Mouse (Mus musculus): ENCODE measurements around the gene Galnt2.

Gene Galnt2

DNA sequence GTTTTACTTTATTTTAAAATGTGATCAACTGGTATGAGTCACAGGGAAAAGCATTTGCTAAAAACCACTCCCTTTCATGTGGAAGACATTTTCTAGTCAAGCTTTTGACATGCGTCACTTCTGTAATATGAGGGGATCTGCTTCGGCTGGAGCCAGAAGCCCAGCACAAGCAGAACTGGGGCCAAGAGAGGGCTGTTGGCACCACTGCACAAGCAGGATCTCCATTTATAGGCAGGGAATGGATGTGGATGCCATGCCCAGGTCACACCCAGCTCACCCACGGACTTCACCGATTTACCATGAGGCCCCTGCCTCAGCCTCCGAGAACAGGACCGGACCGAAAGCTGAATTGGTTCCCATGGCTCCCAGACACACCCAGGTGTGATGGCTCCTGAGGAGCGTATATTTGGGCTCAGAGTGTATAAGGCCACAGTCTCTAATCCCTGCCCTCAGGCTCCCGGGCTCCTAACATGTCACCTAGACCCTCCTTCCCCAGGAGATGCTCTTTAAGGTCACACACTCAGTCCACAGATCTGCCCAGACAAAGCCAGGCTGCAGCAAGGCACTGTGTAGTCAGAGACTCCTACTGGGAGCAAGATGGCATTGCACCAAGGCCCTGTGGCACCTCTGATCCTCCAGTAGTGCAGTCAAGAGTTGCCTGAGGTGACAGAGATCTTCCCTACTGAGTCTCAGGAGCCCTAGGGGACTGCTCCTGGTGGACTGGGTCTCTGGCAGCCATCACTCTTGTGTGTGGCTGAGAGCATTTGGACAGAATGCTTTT lies 59.9 kb downstream of the Galnt2 start:
- peak; percentile 40 for DNase-seq (ENCODE audit: low read depth, low spot score)

GRCm38 (mm10) chr8:124291693-124292092 lies 60.5 kb downstream of the Galnt2 start:
- DNase-seq (ENCODE audit: low read depth, low spot score), result no peak

- no peak for DNase-seq (ENCODE audit: low read depth, low spot score)
These were observed 61.8 kb downstream of the Galnt2 start for GRCm38 (mm10) chr8:124292965-124293364.

GRCm38 (mm10) chr8:124294425-124294824 lies 63.2 kb downstream of the Galnt2 start:
- no peak for DNase-seq (ENCODE audit: low read depth, low spot score)

DNA sequence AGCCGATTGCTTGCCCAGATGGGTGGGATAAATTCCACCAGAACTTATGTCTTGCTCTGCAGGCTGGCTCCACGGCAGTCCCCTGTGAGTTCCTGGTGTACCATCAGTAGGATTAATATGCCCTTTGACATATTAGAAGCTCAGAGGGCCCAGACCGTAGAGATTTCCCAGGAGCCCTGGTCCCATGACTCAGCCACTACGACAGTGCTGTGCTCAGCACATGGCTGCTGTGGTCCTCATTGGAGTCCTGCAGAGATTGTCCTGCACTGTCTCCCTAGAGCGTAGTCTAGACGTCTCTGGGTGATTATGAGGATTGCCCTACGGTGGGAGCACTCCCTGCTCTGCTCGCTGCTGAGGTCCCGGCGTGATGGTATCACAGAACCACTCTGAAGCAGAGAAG lies 63.7 kb downstream of the Galnt2 start:
- no peak for DNase-seq (ENCODE audit: low read depth, low spot score)

- no peak for DNase-seq (ENCODE audit: low read depth, low spot score)
These were observed 64.2 kb downstream of the Galnt2 start for GRCm38 (mm10) chr8:124295357-124295756.

DNA sequence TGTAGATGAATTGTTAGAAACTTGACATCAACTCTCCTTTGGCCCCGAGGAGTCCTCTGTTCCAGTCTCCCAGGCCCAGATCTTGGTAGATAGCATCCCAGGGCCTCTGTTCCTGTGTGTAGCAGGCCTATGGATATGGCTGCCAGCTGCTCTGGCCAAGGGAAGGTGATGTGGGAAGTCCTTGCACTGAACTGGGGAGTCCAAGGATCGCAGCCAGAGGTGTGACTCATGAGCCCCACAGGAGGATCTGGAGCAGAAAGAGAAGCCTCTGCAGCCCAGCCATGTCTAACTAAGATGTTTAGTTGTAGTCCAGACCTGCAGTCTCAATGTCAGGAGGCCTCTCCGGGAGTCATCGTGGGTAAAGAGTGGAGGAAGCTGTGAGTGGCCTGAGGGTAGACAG lies 70.3 kb downstream of the Galnt2 start:
- no peak for DNase-seq (ENCODE audit: low read depth, low spot score)

GRCm38 (mm10) chr8:124301935-124302555 lies 70.9 kb downstream of the Galnt2 start:
- DNase-seq (ENCODE audit: low read depth, low spot score), result no peak

- no peak for DNase-seq (ENCODE audit: low read depth, low spot score)
These were observed 72.2 kb downstream of the Galnt2 start for GRCm38 (mm10) chr8:124303211-124303902.

- DNase-seq (ENCODE audit: low read depth, low spot score), result no peak
These were observed 73.0 kb downstream of the Galnt2 start for GRCm38 (mm10) chr8:124304141-124304540.

DNA sequence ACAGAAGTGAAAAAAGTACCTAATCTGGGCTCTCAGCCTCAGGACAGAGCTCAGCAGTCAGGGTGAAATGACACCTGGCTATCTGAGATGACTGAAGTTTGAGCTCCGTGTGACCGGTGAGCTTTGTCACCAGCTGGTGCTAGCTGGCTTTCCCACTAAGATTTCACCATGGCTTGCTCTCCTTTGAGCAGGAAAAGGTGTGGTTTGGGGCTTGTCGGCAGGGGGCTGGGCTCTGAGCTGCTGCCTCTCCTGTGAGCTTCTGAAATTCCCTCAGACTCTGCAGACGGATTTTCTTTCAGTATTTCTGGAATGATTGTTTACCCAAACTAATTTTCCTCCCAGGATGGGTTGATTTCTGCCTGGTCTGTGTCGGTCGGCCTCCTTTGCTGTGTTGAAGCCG lies 75.4 kb downstream of the Galnt2 start:
- peak; percentile 25 for DNase-seq (ENCODE audit: low read depth, low spot score)

DNA sequence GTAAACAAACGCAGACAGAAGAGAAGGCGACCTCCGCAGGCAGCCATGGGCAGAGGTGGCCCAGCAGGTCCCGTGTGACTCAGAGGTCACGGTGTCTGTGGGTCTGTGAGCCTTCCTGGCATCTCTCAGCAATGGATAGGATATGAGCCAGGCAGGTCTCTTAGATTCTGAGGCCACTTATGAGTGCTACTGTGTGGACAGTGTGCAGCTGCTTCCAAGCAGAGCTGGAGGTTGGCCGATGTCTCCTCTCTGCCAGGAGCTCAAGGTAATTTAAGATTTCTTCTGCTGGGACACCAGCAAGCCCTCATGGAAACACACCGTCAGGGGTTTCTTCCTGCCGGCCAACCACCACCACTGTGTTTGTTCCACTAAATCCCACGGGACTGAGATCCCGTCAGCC lies 76.5 kb downstream of the Galnt2 start:
- DNase-seq (ENCODE audit: low read depth, low spot score), result no peak

GRCm38 (mm10) chr8:124310509-124310908 lies 79.3 kb downstream of the Galnt2 start:
- DNase-seq (ENCODE audit: low read depth, low spot score), result no peak

- DNase-seq (ENCODE audit: low read depth, low spot score), result no peak
These were observed 79.9 kb downstream of the Galnt2 start for GRCm38 (mm10) chr8:124311111-124311510.

DNA sequence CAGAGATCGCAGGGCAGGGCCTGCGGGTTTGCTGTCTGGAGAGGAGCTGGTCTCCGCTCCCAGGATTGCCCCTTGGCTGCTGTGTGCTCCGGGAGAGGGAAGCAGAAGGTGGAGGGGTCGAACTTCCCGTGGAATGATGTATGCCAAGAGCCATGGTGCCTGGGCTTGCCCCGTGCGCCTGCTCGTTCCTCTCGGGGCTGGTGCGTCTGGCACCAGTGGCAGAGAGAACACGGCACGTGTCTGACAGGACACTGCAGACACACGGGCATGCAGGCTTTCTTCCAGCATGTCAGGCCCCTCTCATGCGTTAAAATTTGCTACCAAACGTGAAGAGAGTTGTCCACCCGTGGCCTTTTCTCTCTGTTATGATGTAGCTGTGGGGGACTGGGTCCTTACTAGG lies 80.5 kb downstream of the Galnt2 start:
- DNase-seq (ENCODE audit: low read depth, low spot score), result no peak

- DNase-seq (ENCODE audit: low read depth, low spot score), result no peak
These were observed 81.0 kb downstream of the Galnt2 start for GRCm38 (mm10) chr8:124312228-124312627.

DNA sequence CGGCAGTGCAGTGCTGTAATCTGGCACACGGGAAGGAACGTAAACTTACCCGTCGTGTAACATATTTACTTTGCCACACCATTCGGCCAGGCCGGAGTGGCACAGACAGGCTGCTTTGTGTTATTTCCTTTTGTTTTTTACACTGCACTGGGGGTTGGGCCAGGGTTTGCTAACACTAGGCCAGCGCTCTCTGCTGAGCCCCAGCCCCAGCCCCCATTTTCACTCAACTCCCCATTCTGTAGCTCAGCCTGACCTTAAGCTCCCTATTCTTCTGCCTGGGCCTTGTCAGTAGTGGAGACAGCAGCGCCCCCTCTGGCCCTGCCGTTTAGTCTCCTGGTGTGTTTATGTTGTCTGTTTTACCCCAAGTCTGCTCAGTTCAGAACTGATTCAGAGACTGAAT lies 83.6 kb downstream of the Galnt2 start:
- DNase-seq (ENCODE audit: low read depth, low spot score), result peak; percentile 63

GRCm38 (mm10) chr8:124316466-124317136 lies 85.4 kb downstream of the Galnt2 start:
- no peak for DNase-seq (ENCODE audit: low read depth, low spot score)

GRCm38 (mm10) chr8:124317191-124317682 lies 86.0 kb downstream of the Galnt2 start:
- no peak for DNase-seq (ENCODE audit: low read depth, low spot score)

GRCm38 (mm10) chr8:124317821-124318220 lies 86.6 kb downstream of the Galnt2 start:
- DNase-seq (ENCODE audit: low read depth, low spot score), result no peak

DNA sequence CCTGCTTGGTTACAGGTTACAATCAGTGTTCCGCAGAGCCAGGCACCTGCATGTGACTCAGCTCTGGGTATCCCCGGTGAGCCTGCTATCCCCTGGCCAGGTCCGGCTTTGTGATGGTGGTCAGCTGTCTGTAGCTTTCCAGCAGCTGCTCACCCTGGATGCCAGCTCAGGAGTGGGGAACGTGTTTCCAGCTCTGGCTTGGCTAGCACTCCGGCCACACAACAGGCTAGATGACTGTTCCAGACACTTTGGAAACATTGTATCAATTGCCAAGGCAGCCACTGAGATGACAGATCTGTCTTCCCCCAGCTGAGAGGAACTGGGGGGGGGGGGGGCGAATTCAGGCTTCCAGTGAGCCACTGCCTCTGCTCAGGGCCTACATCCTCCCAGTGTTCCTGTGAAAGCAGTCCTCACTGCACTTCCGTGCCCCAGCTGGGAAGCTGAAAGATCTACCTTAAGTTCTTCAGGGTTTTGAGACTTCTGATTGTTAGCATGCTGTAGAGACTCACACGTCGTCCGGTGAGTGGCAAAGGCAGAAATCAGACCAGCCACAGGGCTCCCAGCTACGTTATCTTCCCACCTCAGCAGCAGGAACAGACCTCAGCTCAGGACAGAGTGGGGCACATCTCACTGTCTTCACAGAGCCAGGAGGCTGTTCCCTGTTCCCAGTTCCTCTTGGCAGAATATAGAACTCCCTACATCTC lies 87.6 kb downstream of the Galnt2 start:
- no peak for DNase-seq (ENCODE audit: low read depth, low spot score)

All from ES-CJ7 (cell line).